In genomic region chr5:30839731-30840130, GRCm38 (mm10) we compare ENCODE assay signal across 14 mouse cellular contexts.
"Had no signal": no experiment of that assay in that cellular context is flagged by ENCODE, and none has a peak within 500 bp of the region (broad histone marks: within the 10 kb centered on the region; RNA-seq: fewer than 3 reads in every experiment).

No protein-coding gene starts in this region.

- H3K9me3 ChIP-seq: limb, embryonic 15.5 days; midbrain, embryonic 13.5 days; stomach, embryonic 15.5 days had no signal

- H3K4me1 ChIP-seq: hindbrain, embryonic 12.5 days; limb, embryonic 15.5 days; midbrain, embryonic 13.5 days; stomach, embryonic 15.5 days had no signal

- H3K4me2 ChIP-seq: hindbrain, embryonic 12.5 days; limb, embryonic 15.5 days; midbrain, embryonic 13.5 days; stomach, embryonic 15.5 days had no signal

- H3K27ac ChIP-seq: hindbrain, embryonic 12.5 days; limb, embryonic 15.5 days; midbrain, embryonic 13.5 days; stomach, embryonic 15.5 days had no signal

- DNase-seq: layer of hippocampus, adult 9-11 months; layer of hippocampus, postnatal 36 days; lung, adult 2 months; lung, postnatal 14 days; right cerebral cortex, postnatal 14 days; thymus, adult 2 months; thymus, postnatal 25 days had no signal

- H3K36me3 ChIP-seq: stomach, embryonic 15.5 days had no signal

- ATAC-seq: hindbrain, embryonic 16.5 days; inflammation-experienced regulatory T-cells, adult 6 months; intestine, postnatal 0 days; midbrain, embryonic 13.5 days had no signal

- H3K27me3 ChIP-seq: hindbrain, embryonic 12.5 days; limb, embryonic 15.5 days; midbrain, embryonic 13.5 days; stomach, embryonic 15.5 days had no signal

- H3K9ac ChIP-seq: hindbrain, embryonic 12.5 days; limb, embryonic 15.5 days; midbrain, embryonic 13.5 days; stomach, embryonic 15.5 days had no signal

- H3K4me3 ChIP-seq: hindbrain, embryonic 12.5 days; limb, embryonic 15.5 days; midbrain, embryonic 13.5 days; stomach, embryonic 15.5 days had no signal
